ENCODE assay signal across 15 mouse cellular contexts in genomic region chr6:32702245-32702791, GRCm38 (mm10).
DNase-seq lines count a peak whose midpoint lies in the region; ATAC-seq lines count a peak whose summit lies in the region.
"Had no signal": no experiment of that assay in that cellular context is flagged by ENCODE, and none has a peak within 500 bp of the region (broad histone marks: within the 10 kb centered on the region; RNA-seq: fewer than 3 reads in every experiment).

No protein-coding gene starts in this region.

- intact Hi-C loops in left cerebral cortex, postnatal 4 days (cut with DNase I) = no loop called here

- H3K9ac ChIP-seq in forebrain, embryonic 13.5 days = no peak overlapping the region
- H3K9ac ChIP-seq in forebrain, embryonic 11.5 days (ENCODE audit: low read length) = no peak overlapping the region

- no peaks in the 10 kb centered on the region for H3K36me3 ChIP-seq in forebrain, embryonic 13.5 days (ENCODE audit: poor library complexity, severe bottlenecking)
- no peaks in the 10 kb centered on the region for H3K36me3 ChIP-seq in forebrain, embryonic 11.5 days (ENCODE audit: control insufficient read depth, insufficient read depth, low read length)

- no peaks in the 10 kb centered on the region for H3K9me3 ChIP-seq in forebrain, embryonic 13.5 days (replicated peaks)
- no peaks in the 10 kb centered on the region for H3K9me3 ChIP-seq in forebrain, embryonic 11.5 days (ENCODE audit: control insufficient read depth, low read length)

- H3K4me1 ChIP-seq in forebrain, embryonic 13.5 days = peaks cover 4% of the 10 kb centered on the region; the same call in 1 of the 2 replicates
- H3K4me1 ChIP-seq in forebrain, embryonic 11.5 days (replicated peaks; ENCODE audit: control insufficient read depth, insufficient read depth, low read length) = no peaks in the 10 kb centered on the region
- H3K4me1 ChIP-seq: megakaryocyte, embryonic 14.5 days had no signal

- peak; percentile 82 for ATAC-seq in forebrain, embryonic 13.5 days
- ATAC-seq in forebrain, embryonic 11.5 days (replicated peaks; ENCODE audit: low FRiP score) = no peak
- ATAC-seq in monocyte, adult 5-6 weeks (replicated peaks; ENCODE audit: insufficient number of reproducible peaks, low FRiP score, low TSS enrichment, poor library complexity, severe bottlenecking) = no peak
- ATAC-seq: intestine, postnatal 0 days; Patski had no signal

- DNase-seq in forebrain, embryonic 11.5 days (ENCODE audit: low spot score) = no peak
- peak; percentile 75 for DNase-seq in left cerebral cortex, postnatal 4 days
- DNase-seq in left cerebral cortex, adult 11 months (ENCODE audit: low spot score) = no peak
- peak; percentile 84 for DNase-seq in cerebellum, adult 9-10 months
- peak; percentile 75 for DNase-seq in layer of hippocampus, adult 9-11 months
- DNase-seq in lung, adult 18-20 months = no peak
- DNase-seq: heart, postnatal 14 days; kidney, postnatal 25 days; thymus, postnatal 4 days had no signal

- H3K4me2 ChIP-seq in forebrain, embryonic 13.5 days = no peak overlapping the region
- H3K4me2 ChIP-seq in forebrain, embryonic 11.5 days (ENCODE audit: low read depth, low read length, severe bottlenecking) = no peak overlapping the region

- H3K27me3 ChIP-seq in forebrain, embryonic 13.5 days = no peaks in the 10 kb centered on the region
- no peaks in the 10 kb centered on the region for H3K27me3 ChIP-seq in forebrain, embryonic 11.5 days (ENCODE audit: control insufficient read depth, insufficient read depth, low read length)
- H3K27me3 ChIP-seq: Patski had no signal

- H3K4me3 ChIP-seq in forebrain, embryonic 13.5 days = no peak overlapping the region
- H3K4me3 ChIP-seq in forebrain, embryonic 11.5 days (ENCODE audit: low read depth, low read length) = no peak overlapping the region
- H3K4me3 ChIP-seq: erythroblast, embryonic 14.5 days; megakaryocyte, embryonic 14.5 days had no signal

- H3K27ac ChIP-seq in forebrain, embryonic 13.5 days = no peak overlapping the region
- H3K27ac ChIP-seq in forebrain, embryonic 11.5 days (ENCODE audit: low read depth, low read length) = no peak overlapping the region

- WGBS in forebrain, embryonic 13.5 days = 83% methylated on average over 11 of the region's 11 CpGs
- 89% methylated on average over 11 of the region's 11 CpGs for WGBS in forebrain, embryonic 11.5 days

Comparison
In these comparisons a context has a peak if more than half of its experiments do, and no peak if none do; other contexts are left out.
1. DNase-seq: peak in left cerebral cortex, postnatal 4 days (single experiment), cerebellum, adult 9-10 months (single experiment) and layer of hippocampus, adult 9-11 months (single experiment); none in forebrain, embryonic 11.5 days (single experiment), left cerebral cortex, adult 11 months (single experiment) and lung, adult 18-20 months (0 of 2).